Mouse (Mus musculus) heart, adult 2 months (tissue): ENCODE measurements around the gene Fn3krp.

ENCODE experiments used
- CTCF ChIP-seq: fragments of 200-600 bp; IDR thresholded peaks from 2 replicates; pipeline ENCODE4 v1.8.1; 2022; ENCODE audit warnings: antibody characterized with exemption, mild to moderate bottlenecking, moderate library complexity
- POLR2A ChIP-seq: fragments of 200-500 bp; IDR thresholded peaks from 2 replicates; pipeline ENCODE4 v1.6.1; 2011; ENCODE audit warnings: mild to moderate bottlenecking, low read depth, low read length, control low read depth; ENCODE audit not compliant: insufficient read depth

GRCm38 (mm10) chr11:121417971-121418370 lies 3.2 kb upstream of the Fn3krp start:
- TF ChIP-seq POLR2A: no peak
- no peak for TF ChIP-seq CTCF
